Mouse (Mus musculus) testis, adult 2 months (tissue): ENCODE data around the gene Mcf2l.
A peak's percentile ranks its signal among the peaks of the same experiment; 100 is the strongest.

Experiments
- CTCF ChIP-seq: fragments of 200-500 bp; IDR thresholded peaks from 2 replicates; pipeline ENCODE4 v1.5.1; 2012; ENCODE audit warnings: low read depth, mild to moderate bottlenecking, inconsistent platforms, low read length, moderate library complexity; ENCODE audit not compliant: control insufficient read depth, insufficient read depth, insufficient replicate concordance
- POLR2A ChIP-seq: fragments of 200-500 bp; IDR thresholded peaks from 2 replicates; pipeline ENCODE4 v1.6.1; 2012; ENCODE audit warnings: low read depth, mild to moderate bottlenecking, inconsistent platforms, low read length, moderate library complexity; ENCODE audit not compliant: control insufficient read depth

DNA sequence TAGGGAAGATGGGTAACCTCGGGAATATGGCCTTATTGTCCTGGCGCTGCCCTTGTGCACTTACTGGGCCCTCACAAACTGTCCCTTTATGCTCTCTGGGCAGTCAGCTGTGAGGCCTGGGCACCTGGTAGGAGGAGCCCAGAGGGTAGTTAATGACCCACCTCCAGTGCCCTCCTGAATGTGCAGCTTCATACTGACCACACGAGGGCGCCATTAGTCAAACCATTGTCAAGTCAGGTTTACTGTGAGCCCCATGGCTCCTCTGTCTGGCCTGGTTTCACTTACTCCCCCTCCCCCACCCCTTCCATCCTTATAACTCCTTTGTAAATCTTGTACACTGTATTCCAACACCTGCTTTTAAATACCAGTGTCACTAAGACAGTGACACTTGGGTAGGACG lies 105.1 kb downstream of the Mcf2l start:
- TF ChIP-seq POLR2A (no peak), CTCF (peak; percentile 79; the same call in 1 of the 2 replicates)
